Mouse (Mus musculus) spleen, adult 2 months (tissue): ENCODE results near the gene Megf9.

Experiments used
- CTCF ChIP-seq: fragments of 200-500 bp; IDR thresholded peaks from 2 replicates; pipeline ENCODE4 v1.5.1; 2011; ENCODE audit warnings: mild to moderate bottlenecking, inconsistent platforms; ENCODE audit not compliant: insufficient read depth, insufficient read length, insufficient replicate concordance; ENCODE audit errors: extremely low read depth
- POLR2A ChIP-seq: fragments of 200-500 bp; IDR thresholded peaks from 2 replicates; pipeline ENCODE4 v1.6.1; 2011; ENCODE audit warnings: low read depth, low read length, inconsistent platforms

DNA sequence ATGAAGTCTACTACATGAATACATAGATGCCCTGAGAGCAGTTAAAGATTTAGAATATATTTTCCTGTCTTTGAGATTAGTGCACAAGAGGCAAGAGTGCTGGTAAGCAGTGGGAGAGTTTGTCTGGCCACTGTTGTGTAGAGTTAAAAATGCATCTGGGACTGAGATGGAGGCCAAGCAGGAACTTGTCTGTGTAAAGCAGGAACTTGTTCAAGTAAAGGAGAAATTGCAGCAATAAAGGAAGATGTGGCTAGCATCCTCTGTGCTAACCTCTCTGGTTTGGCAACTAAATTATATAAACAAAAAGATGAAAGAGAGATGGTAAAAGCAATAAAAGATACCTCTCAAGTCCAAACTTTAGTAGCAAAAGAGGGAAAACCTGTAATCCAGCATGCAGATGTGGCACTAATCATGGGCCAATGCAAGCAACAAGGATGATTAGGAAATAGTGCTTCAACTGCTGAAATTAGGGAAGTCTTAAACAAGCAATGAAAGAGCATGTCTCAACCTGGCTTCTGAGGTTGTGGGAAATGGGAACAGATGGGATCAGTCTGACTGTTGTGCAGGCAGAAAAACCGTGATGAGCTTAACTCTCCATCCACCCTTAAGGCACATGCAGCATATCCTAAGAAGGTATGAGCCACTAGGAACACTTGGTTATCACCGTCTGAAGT, 11.2 kb upstream of the Megf9 start:
- TF ChIP-seq CTCF: no peak
- TF ChIP-seq POLR2A: no peak
